18 mouse cellular contexts compared by ENCODE assay signal in the genomic region with DNA sequence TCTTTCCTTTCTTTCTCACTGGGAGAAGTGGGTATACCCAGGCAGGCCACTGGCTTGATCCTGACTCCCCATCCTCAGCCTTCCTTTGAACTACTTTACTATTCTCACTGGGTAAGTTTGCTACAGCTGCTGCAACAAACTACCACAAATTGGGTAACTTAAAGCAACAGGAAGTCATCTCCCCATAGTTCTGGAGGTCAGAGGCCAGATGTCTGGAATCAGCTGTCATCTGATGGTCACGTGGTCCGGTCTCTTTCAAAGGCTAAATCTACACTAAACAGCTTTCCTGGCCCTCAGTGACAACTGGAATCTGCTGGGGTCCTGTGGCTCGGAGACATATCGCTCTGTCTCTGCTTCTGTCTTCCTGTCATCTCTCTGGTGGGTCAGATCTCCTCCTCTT.
DNase-seq lines count a peak whose midpoint lies in the region; ATAC-seq and TF ChIP-seq lines count a peak whose summit lies in the region.
"Had no signal": no experiment of that assay in that cellular context is flagged by ENCODE, and none has a peak within 500 bp of the region (broad histone marks: within the 10 kb centered on the region; RNA-seq: fewer than 3 reads in every experiment).

No protein-coding gene starts in this region.

- peaks cover 3% of the 10 kb centered on the region; the same call in 1 of the 2 replicates for H3K4me1 ChIP-seq in lung, embryonic 16.5 days (replicated peaks; ENCODE audit: control insufficient read depth, insufficient read depth, low read length)
- H3K4me1 ChIP-seq in lung, adult 2 months (ENCODE audit: control insufficient read depth, insufficient read depth, low read length), result no peaks in the 10 kb centered on the region; the same call in 1 of the 2 replicates
- H3K4me1 ChIP-seq: liver, embryonic 12.5 days; midbrain, embryonic 13.5 days; stomach, embryonic 15.5 days had no signal

- no peak for TF ChIP-seq POLR2A in lung, adult 2 months (IDR thresholded peaks at IDR 0.05; ENCODE audit: borderline replicate concordance, extremely low read depth, low read depth, low read length)
- no peak for TF ChIP-seq POLR2A in myocyte (IDR thresholded peaks at IDR 0.05; ENCODE audit: insufficient read length, low read depth)

- H3K4me3 ChIP-seq in lung, embryonic 16.5 days (ENCODE audit: low read length), result no peak overlapping the region
- H3K4me3 ChIP-seq in lung, adult 2 months (replicated peaks; ENCODE audit: extremely low read depth, low read depth, low read length), result no peak overlapping the region
- no peak overlapping the region for H3K4me3 ChIP-seq in myocyte
- H3K4me3 ChIP-seq: liver, embryonic 12.5 days; lung, embryonic 15.5 days; midbrain, embryonic 13.5 days; stomach, embryonic 15.5 days had no signal

- DNase-seq in embryo, embryonic 10.5 days (ENCODE audit: low spot score), result peak; percentile 18
- no peak for DNase-seq in embryo, embryonic 9.5 days (ENCODE audit: extremely low spot score)
- DNase-seq in lung, adult 2 months, result no peak
- peak; percentile 45 for DNase-seq in lung, postnatal 10 days
- no peak for DNase-seq in adrenal gland, adult (ENCODE audit: inconsistent age in 2 of 2, low spot score in 1 of 2)
- no peak for DNase-seq in spleen, adult 12 weeks (ENCODE audit: low spot score)
- DNase-seq: adrenal gland, adult 2 months; cerebellum, adult 8-10 months; gastrocnemius, postnatal 36 days; kidney, adult 2 months; thymus, adult 2 months had no signal

- WGBS in lung, embryonic 16.5 days, result 48% methylated on average over 4 of the region's 4 CpGs
- WGBS in lung, adult 2 months, result 48% methylated on average over 4 of the region's 4 CpGs

- H3K79me2 ChIP-seq in myocyte (ENCODE audit: control insufficient read depth, insufficient read depth), result no peaks in the 10 kb centered on the region

- H3ac ChIP-seq in myocyte (ENCODE audit: control insufficient read depth, insufficient read length), result no peak overlapping the region

- H3K36me3 ChIP-seq in lung, embryonic 16.5 days (ENCODE audit: control insufficient read depth, insufficient read depth, low read length), result no peaks in the 10 kb centered on the region
- no peaks in the 10 kb centered on the region for H3K36me3 ChIP-seq in myocyte (ENCODE audit: control insufficient read depth, insufficient read depth)
- H3K36me3 ChIP-seq: liver, embryonic 12.5 days; lung, embryonic 15.5 days; midbrain, embryonic 13.5 days; stomach, embryonic 15.5 days had no signal

- no peaks in the 10 kb centered on the region for H3K9me3 ChIP-seq in lung, embryonic 16.5 days (ENCODE audit: control insufficient read depth, low read length)
- H3K9me3 ChIP-seq: lung, embryonic 15.5 days; midbrain, embryonic 13.5 days; stomach, embryonic 15.5 days had no signal

- no peaks in the 10 kb centered on the region for H3K27me3 ChIP-seq in lung, embryonic 16.5 days (ENCODE audit: control insufficient read depth, insufficient read depth, low read depth, low read length)
- H3K27me3 ChIP-seq in myocyte (ENCODE audit: control insufficient read depth, insufficient read depth, insufficient read length), result no peaks in the 10 kb centered on the region
- H3K27me3 ChIP-seq: liver, embryonic 12.5 days; lung, embryonic 15.5 days; midbrain, embryonic 13.5 days; stomach, embryonic 15.5 days had no signal

- H3K9ac ChIP-seq in lung, embryonic 16.5 days (ENCODE audit: low read length), result no peak overlapping the region
- H3K9ac ChIP-seq: liver, embryonic 12.5 days; lung, embryonic 15.5 days; midbrain, embryonic 13.5 days; stomach, embryonic 15.5 days had no signal

- peak; percentile 21; the same call in 1 of the 2 replicates for ATAC-seq in lung, embryonic 16.5 days (ENCODE audit: low read depth)
- ATAC-seq: forebrain, embryonic 16.5 days; liver, embryonic 12.5 days; midbrain, embryonic 13.5 days had no signal

- no peak overlapping the region for H3K4me2 ChIP-seq in lung, embryonic 16.5 days (ENCODE audit: low read depth, low read length)
- H3K4me2 ChIP-seq in myocyte (ENCODE audit: low read depth), result peak overlapping the region; percentile 64
- H3K4me2 ChIP-seq: liver, embryonic 12.5 days; lung, embryonic 15.5 days; midbrain, embryonic 13.5 days; stomach, embryonic 15.5 days had no signal

- H3K27ac ChIP-seq in lung, embryonic 16.5 days (ENCODE audit: low read length), result peak overlapping the region; percentile 47
- H3K27ac ChIP-seq: liver, embryonic 12.5 days; lung, embryonic 15.5 days; midbrain, embryonic 13.5 days; stomach, embryonic 15.5 days had no signal

- TF ChIP-seq CTCF in lung, adult 2 months (IDR thresholded peaks at IDR 0.05; ENCODE audit: insufficient read depth, low read length), result no peak

TF ChIP-seq in myocyte, 11 proteins besides CTCF, POLR2A, EP300 and RAD21:
- no peak for TF ChIP-seq TCF12 (IDR thresholded peaks at IDR 0.05; ENCODE audit: insufficient read depth, poor library complexity, severe bottlenecking)
- peak in 1 of 3 experiments; percentile 7 for TF ChIP-seq MYOG (IDR thresholded peaks at IDR 0.05; ENCODE audit: control insufficient read depth in 1 of 3, insufficient read depth in 1 of 3, insufficient read length in 2 of 3, low read depth in 2 of 3)
- TF ChIP-seq E2F4 (IDR thresholded peaks at IDR 0.05; ENCODE audit: insufficient read depth), result no peak
- no peak for TF ChIP-seq TCF3 (IDR thresholded peaks at IDR 0.05; ENCODE audit: insufficient read length, low read depth)
- peak; percentile 31; the same call in 1 of the 2 replicates for TF ChIP-seq CEBPB (IDR thresholded peaks at IDR 0.05; ENCODE audit: insufficient read depth, poor library complexity, severe bottlenecking)
- no peak for TF ChIP-seq MAX (IDR thresholded peaks at IDR 0.05; ENCODE audit: low read depth)
- peak in 1 of 3 experiments; percentile 27 for TF ChIP-seq MYOD1 (IDR thresholded peaks at IDR 0.05; ENCODE audit: control insufficient read depth in 1 of 3, insufficient read length in 2 of 3, low read depth in 2 of 3)
- no peak for TF ChIP-seq SRF (IDR thresholded peaks at IDR 0.05; ENCODE audit: control insufficient read depth, insufficient read length, low read depth)
- peak; percentile 87 for TF ChIP-seq USF1 (IDR thresholded peaks at IDR 0.05; ENCODE audit: low read depth)
- no peak for TF ChIP-seq POLR2AphosphoS2 (IDR thresholded peaks at IDR 0.05; ENCODE audit: insufficient read length, low read depth)
- no peak for TF ChIP-seq REST (IDR thresholded peaks at IDR 0.05; ENCODE audit: insufficient read depth, insufficient read length)

Comparison
In these comparisons a context has a peak if more than half of its experiments do, and no peak if none do; other contexts are left out.
1. DNase-seq: peak in embryo, embryonic 10.5 days (single experiment) and lung, postnatal 10 days (single experiment); none in embryo, embryonic 9.5 days (single experiment), lung, adult 2 months (single experiment), adrenal gland, adult (0 of 2) and spleen, adult 12 weeks (single experiment).